Comparison of ENCODE assay signal across 12 mouse cellular contexts in the genomic region with DNA sequence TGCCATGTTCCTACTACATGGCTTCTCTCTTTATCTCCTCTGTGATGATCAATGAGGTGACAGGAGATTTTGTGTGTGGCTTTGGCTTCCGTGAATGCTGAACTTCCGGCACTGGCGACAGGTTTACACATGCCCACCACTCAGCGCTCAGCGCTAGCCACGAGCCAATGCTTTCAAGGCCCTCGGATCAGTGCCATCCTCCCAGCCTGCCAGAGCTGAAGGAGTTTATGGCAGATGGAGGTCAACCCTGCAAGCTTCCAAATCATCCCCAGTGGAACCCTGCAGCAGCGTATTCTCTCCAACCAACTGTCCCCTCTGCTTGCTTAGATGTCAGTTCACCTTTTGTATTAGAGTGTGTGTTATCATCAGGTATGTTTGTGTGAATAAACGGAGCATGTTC.
"Had no signal": no experiment of that assay in that cellular context is flagged by ENCODE, and none has a peak within 500 bp of the region (broad histone marks: within the 10 kb centered on the region; RNA-seq: fewer than 3 reads in every experiment).

No protein-coding gene starts in this region.

- H3K4me3 ChIP-seq: liver, embryonic 15.5 days; lung, embryonic 15.5 days; megakaryocyte, embryonic 14.5 days; midbrain, embryonic 13.5 days; midbrain, embryonic 15.5 days; neural tube, embryonic 12.5 days had no signal

- DNase-seq: liver, postnatal 0 days; lung, adult 2 months; lung, postnatal 14 days; right cerebral cortex, postnatal 14 days; thymus, adult 18-20 months had no signal

- H3K36me3 ChIP-seq: liver, embryonic 15.5 days; lung, embryonic 15.5 days; midbrain, embryonic 13.5 days; midbrain, embryonic 15.5 days; neural tube, embryonic 12.5 days had no signal

- H3K27ac ChIP-seq: liver, embryonic 15.5 days; lung, embryonic 15.5 days; macrophage; midbrain, embryonic 13.5 days; midbrain, embryonic 15.5 days; neural tube, embryonic 12.5 days had no signal

- H3K27me3 ChIP-seq: liver, embryonic 15.5 days; lung, embryonic 15.5 days; midbrain, embryonic 13.5 days; midbrain, embryonic 15.5 days; neural tube, embryonic 12.5 days had no signal

- H3K4me1 ChIP-seq: liver, embryonic 15.5 days; lung, embryonic 15.5 days; megakaryocyte, embryonic 14.5 days had no signal
